In the genomic region with DNA sequence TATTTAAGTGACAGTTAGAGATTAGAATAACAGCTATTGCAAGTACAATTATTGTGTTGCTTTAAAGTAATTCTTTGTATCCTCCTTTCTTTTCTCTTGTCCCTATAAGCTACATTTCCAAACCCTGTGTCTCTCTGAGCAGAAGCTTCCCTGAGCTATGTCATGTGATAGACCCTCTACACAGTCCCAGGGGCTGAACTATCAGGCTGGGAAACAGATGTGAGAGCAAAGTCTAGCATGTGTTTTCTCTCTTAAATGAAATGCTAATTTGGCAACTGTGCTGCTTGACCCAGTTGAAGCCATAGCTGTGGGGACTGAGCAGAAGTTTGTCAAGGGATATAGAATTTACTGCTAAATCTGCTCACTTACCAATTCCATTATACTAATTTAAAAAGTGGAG, we compare ENCODE assay signal across 22 mouse cellular contexts.
DNase-seq lines count a peak whose midpoint lies in the region; ATAC-seq and TF ChIP-seq lines count a peak whose summit lies in the region.
"Had no signal": no experiment of that assay in that cellular context is flagged by ENCODE, and none has a peak within 500 bp of the region (broad histone marks: within the 10 kb centered on the region; RNA-seq: fewer than 3 reads in every experiment).

No protein-coding gene starts in this region.

- no peak overlapping the region for H3K27ac ChIP-seq in heart, embryonic 11.5 days (ENCODE audit: low read depth, low read length)
- H3K27ac ChIP-seq in midbrain, postnatal 0 days (ENCODE audit: low read depth, low read length): no peak overlapping the region
- no peak overlapping the region for H3K27ac ChIP-seq in midbrain, embryonic 15.5 days
- H3K27ac ChIP-seq in forebrain, embryonic 13.5 days: no peak overlapping the region
- H3K27ac ChIP-seq: embryonic facial prominence, embryonic 12.5 days; gastrocnemius, adult 2 months; hindbrain, embryonic 12.5 days; layer of hippocampus, adult 2 months had no signal

- no peak overlapping the region for H3K4me2 ChIP-seq in heart, embryonic 11.5 days
- H3K4me2 ChIP-seq in midbrain, postnatal 0 days (ENCODE audit: low read depth, low read length, poor library complexity, severe bottlenecking): no peak overlapping the region
- H3K4me2 ChIP-seq in midbrain, embryonic 15.5 days: no peak overlapping the region
- H3K4me2 ChIP-seq in forebrain, embryonic 13.5 days: no peak overlapping the region
- H3K4me2 ChIP-seq: embryonic facial prominence, embryonic 12.5 days; hindbrain, embryonic 12.5 days had no signal

- H3K27me3 ChIP-seq in heart, embryonic 11.5 days (ENCODE audit: control insufficient read depth, insufficient read depth, low read length): no peaks in the 10 kb centered on the region
- no peaks in the 10 kb centered on the region for H3K27me3 ChIP-seq in midbrain, postnatal 0 days (ENCODE audit: insufficient read depth, low read length)
- no peaks in the 10 kb centered on the region for H3K27me3 ChIP-seq in midbrain, embryonic 15.5 days (replicated peaks)
- no peaks in the 10 kb centered on the region for H3K27me3 ChIP-seq in forebrain, embryonic 13.5 days
- H3K27me3 ChIP-seq: embryonic facial prominence, embryonic 12.5 days; hindbrain, embryonic 12.5 days; Patski had no signal

- no peak for TF ChIP-seq CTCF in midbrain, postnatal 0 days (IDR thresholded peaks at IDR 0.05)

- no peaks in the 10 kb centered on the region for H3K9me3 ChIP-seq in heart, embryonic 11.5 days (replicated peaks; ENCODE audit: control insufficient read depth, low read length)
- H3K9me3 ChIP-seq in midbrain, postnatal 0 days (ENCODE audit: low read length): no peaks in the 10 kb centered on the region
- no peaks in the 10 kb centered on the region for H3K9me3 ChIP-seq in midbrain, embryonic 15.5 days
- H3K9me3 ChIP-seq in forebrain, embryonic 13.5 days (replicated peaks): no peaks in the 10 kb centered on the region
- H3K9me3 ChIP-seq: embryonic facial prominence, embryonic 12.5 days; hindbrain, embryonic 12.5 days had no signal

- H3K4me3 ChIP-seq in heart, embryonic 11.5 days (ENCODE audit: low read depth, low read length): no peak overlapping the region
- H3K4me3 ChIP-seq in midbrain, postnatal 0 days (ENCODE audit: low read depth, low read length): no peak overlapping the region
- H3K4me3 ChIP-seq in midbrain, embryonic 15.5 days: no peak overlapping the region
- no peak overlapping the region for H3K4me3 ChIP-seq in forebrain, embryonic 13.5 days
- H3K4me3 ChIP-seq: embryonic facial prominence, embryonic 12.5 days; gastrocnemius, adult 2 months; hindbrain, embryonic 12.5 days; layer of hippocampus, adult 2 months had no signal

- peak; percentile 12 for DNase-seq in heart, adult 8-10 months (ENCODE audit: low spot score)
- DNase-seq in midbrain, postnatal 0 days (ENCODE audit: low spot score): peak; percentile 3
- no peak for DNase-seq in layer of hippocampus, postnatal 10 days (ENCODE audit: low spot score in 2 of 2)
- DNase-seq in kidney, adult 8-10 months: no peak
- DNase-seq: adrenal gland, postnatal 36 days; cerebellum, adult 11-12 months; cerebellum, postnatal 10 days; gastrocnemius, adult 2 months; kidney, postnatal 25 days; layer of hippocampus, postnatal 36 days; lung, postnatal 4 days; retina, postnatal 1 day; right cerebral cortex, postnatal 25 days; spleen, adult 18-20 months had no signal

- no peak for ATAC-seq in heart, embryonic 11.5 days (replicated peaks; ENCODE audit: insufficient number of reproducible peaks, low FRiP score, low TSS enrichment)
- no peak for ATAC-seq in midbrain, postnatal 0 days (ENCODE audit: low FRiP score)
- no peak for ATAC-seq in midbrain, embryonic 15.5 days (replicated peaks)
- peak; percentile 41; the same call in 1 of the 2 replicates for ATAC-seq in forebrain, embryonic 13.5 days
- ATAC-seq: inflammation-experienced regulatory T-cells, adult 6 months had no signal

- H3K4me1 ChIP-seq in heart, embryonic 11.5 days (ENCODE audit: control insufficient read depth, insufficient read depth, low read length): no peaks in the 10 kb centered on the region
- no peaks in the 10 kb centered on the region for H3K4me1 ChIP-seq in midbrain, postnatal 0 days (ENCODE audit: insufficient read depth, low read length)
- H3K4me1 ChIP-seq in midbrain, embryonic 15.5 days: no peaks in the 10 kb centered on the region
- H3K4me1 ChIP-seq in forebrain, embryonic 13.5 days: peaks cover 19% of the 10 kb centered on the region
- H3K4me1 ChIP-seq: embryonic facial prominence, embryonic 12.5 days; hindbrain, embryonic 12.5 days had no signal

- H3K36me3 ChIP-seq in heart, embryonic 11.5 days (ENCODE audit: control insufficient read depth, insufficient read depth, low read length): no peaks in the 10 kb centered on the region
- no peaks in the 10 kb centered on the region for H3K36me3 ChIP-seq in midbrain, postnatal 0 days (ENCODE audit: insufficient read depth, low read length)
- H3K36me3 ChIP-seq in midbrain, embryonic 15.5 days (replicated peaks): no peaks in the 10 kb centered on the region
- no peaks in the 10 kb centered on the region for H3K36me3 ChIP-seq in forebrain, embryonic 13.5 days (ENCODE audit: poor library complexity, severe bottlenecking)
- H3K36me3 ChIP-seq: embryonic facial prominence, embryonic 12.5 days; hindbrain, embryonic 12.5 days had no signal

- no peak overlapping the region for H3K9ac ChIP-seq in heart, embryonic 11.5 days (ENCODE audit: low read depth, low read length)
- H3K9ac ChIP-seq in midbrain, postnatal 0 days (replicated peaks; ENCODE audit: low read length, poor library complexity, severe bottlenecking): no peak overlapping the region
- H3K9ac ChIP-seq in midbrain, embryonic 15.5 days: no peak overlapping the region
- no peak overlapping the region for H3K9ac ChIP-seq in forebrain, embryonic 13.5 days
- H3K9ac ChIP-seq: embryonic facial prominence, embryonic 12.5 days; hindbrain, embryonic 12.5 days had no signal

Comparison
In these comparisons a context has a peak if more than half of its experiments do, and no peak if none do; other contexts are left out.
1. DNase-seq: peak in heart, adult 8-10 months (single experiment) and midbrain, postnatal 0 days (single experiment); none in layer of hippocampus, postnatal 10 days (0 of 2) and kidney, adult 8-10 months (0 of 2).